Mouse (Mus musculus) liver (tissue): ENCODE measurements around the gene Shkbp1.
A peak's percentile ranks its signal among the peaks of the same experiment; 100 is the strongest.

Experiments used
- DNase-seq: peaks from one replicate; pipeline ENCODE4 v3.0.0-alpha.2; 2020; ENCODE audit warnings: mixed read lengths

Shkbp1 gene

DNA sequence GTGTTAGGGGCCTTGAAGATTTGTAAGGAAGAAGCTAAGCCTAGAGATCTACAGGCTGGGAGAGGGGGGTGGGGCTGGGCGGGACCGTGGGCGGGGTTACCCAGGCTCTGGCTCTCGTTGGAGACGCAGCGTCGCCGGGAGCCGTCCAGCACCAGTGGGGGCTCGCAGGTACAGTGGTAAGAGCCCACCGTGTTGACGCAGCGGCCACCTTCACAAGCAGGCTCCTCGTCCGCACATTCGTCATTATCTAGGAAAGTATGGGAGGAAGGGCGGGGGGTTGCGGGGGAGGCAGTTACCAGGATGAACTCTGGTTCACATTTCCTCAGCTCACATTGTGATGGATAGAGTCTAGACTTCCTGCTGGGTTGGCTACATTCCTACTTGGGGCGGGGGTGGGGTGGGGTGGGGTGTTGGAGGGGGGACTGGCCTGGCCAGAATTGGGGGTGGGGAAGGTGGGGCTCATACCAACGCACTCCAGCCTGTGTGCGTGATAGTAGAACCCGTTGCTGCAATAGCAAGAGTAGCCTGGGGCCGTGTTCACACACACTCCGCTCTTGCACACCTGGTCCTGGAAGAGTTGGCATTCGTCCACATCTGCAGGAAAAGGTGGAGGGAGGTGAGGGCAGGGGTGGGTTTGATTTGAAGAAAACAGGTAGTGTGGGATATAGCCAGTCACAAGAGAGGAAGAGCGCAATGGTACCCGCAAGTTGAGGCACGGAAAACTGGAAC lies 46.8 kb downstream of the Shkbp1 start:
- peak; percentile 53 for DNase-seq

DNA sequence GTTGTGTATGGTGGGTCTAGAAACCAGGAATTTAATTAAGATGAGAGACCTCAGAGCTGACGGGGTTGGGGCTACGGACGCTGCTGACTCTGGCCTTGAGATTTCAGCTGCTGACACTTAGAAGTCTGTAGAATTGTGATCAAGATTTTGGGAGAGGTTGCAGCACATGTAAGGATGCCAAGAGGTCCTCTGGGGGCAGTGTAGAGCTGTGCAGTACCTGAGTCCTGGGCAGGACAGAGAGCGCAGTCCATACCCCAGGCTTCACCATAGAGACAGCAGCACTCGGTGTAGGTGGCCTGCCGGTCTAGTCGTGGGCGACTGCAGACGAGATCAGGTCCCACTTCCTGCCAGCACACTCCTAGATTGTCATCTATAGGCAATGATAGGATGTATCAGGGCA lies 48.3 kb downstream of the Shkbp1 start:
- no peak for DNase-seq

DNA sequence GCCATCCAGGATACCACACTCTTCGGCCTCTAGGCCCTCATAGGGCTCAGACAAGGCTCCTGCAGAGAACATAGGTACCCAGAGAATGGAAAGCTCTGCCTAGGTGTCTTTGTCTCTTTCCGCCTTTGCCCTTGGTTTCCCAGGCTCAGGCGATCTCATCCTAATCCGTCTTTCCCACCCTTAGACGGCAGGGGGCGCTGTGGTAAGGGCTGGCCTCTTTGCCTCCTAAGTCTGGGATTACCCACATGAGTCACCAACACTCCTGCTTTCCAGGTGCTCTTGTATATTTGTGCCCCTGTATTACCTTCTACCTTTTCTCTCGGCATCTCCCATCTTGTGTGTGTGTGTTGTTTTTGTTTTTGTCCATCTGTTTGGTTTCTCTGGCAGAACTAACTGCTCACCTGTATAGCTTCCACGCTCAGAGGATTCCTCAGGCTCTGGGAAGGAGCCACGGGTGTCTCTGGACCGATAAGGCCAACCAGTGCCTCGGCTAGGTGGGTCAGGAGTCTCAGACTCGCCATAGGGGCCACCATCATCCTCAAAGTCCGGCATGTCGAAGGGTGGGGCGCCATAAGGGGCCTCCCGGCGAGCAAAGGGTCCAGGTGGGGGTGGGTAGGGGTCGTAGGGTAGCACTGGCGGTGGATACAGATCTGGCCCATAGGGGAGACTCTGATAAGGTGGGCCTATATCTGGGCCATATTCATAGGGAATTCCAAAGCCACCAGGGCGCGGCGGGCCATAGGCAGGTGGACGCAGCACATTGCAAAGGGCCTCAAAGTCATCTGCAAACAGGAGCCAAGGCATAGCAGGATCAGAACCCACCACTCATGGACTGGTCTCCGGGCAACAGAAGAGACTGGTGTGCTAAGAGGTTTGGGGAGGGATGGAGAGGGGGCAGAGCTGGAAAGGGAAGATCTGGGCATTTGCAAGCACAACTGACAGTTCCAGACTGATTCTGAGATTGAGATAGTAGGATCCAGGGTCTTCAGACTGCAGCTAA lies 49.4 kb downstream of the Shkbp1 start:
- peak; percentile 57 for DNase-seq

DNA sequence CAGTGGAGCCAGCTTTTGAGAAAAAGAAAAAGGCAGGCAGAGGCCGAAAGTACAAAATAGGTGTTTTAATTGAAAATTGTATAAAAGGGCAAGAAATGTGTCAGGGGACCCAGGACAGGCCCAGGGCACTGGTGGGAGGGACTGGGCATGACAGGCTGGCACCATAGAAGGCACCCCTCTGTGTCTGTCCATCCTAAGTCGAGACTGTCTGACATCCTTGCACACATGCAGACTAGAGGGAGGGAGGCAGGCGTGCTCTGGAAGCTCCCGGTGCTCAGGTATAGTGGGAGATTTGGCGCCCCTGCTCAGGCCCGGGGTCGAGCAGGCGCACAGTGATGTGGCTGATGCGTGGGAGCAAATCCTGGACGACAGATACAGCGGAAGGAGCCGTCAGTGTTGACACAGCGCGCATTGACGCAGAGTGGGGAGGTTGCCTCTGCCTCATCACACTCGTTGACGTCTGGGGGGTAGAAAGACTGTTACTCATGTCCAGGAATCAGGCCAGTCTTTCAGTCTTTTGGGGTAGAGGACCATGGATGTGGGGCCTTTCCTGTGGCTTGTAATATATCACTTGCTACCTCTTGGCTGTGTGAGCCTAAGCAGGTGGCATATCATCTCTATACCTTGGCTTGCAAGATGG lies 50.6 kb downstream of the Shkbp1 start:
- DNase-seq: no peak

DNA sequence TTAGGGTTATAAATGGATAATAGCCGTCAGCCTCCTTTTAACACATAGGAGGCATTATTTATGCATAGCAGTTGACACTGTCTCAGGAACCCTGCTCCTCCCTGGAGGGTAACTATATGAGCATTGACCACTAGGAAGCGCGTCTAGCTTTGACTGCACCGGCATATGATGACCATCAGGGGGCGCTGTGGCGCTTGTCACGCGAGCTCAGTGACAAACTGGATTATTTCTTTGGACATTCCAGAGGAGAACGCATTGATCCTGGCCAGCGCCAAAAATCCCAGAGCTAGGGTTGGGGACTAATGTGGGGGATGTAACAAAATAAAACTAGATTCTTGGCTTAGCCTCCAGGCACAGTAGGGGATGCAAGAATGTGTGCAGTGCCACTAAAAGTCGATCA lies 53.6 kb downstream of the Shkbp1 start:
- DNase-seq: peak; percentile 71

DNA sequence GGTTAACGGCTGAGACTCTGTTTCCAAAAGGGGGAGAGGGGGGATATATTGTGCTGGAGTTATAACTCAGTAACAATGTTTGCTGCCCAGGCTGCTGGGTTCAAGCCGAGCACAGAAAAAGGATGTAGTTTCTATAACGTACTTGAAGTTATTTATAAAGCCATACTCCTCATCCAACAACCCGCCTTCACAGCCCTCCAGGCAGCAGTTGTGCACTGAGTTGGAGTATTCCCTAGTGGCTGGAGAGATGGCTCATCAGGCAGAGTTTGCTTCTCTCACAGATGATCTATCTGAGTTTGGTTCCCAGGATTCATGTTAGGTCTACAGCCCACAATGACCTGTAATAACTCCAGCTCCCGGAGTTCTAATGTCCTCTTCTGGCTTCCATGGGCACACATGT lies 55.0 kb downstream of the Shkbp1 start:
- DNase-seq: no peak

DNA sequence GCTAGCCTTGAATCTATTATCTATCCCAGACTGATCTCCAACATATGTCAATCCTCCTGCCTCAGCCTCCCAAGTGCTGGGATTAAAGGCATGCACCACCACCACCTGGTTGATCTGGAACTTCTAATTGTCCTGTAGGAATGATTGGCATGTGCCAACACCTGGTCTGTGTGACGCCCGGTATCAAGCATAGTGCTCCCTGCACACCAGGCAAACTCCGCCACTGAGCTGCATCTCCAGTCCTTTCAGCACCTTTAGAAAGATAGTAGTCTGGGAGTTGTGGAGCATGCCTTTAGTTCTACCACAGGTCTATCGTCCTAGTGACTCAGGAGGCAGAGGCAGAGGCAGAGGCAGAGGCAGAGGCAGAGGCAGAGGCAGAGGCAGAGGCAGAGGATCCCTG lies 55.5 kb downstream of the Shkbp1 start:
- no peak for DNase-seq

DNA sequence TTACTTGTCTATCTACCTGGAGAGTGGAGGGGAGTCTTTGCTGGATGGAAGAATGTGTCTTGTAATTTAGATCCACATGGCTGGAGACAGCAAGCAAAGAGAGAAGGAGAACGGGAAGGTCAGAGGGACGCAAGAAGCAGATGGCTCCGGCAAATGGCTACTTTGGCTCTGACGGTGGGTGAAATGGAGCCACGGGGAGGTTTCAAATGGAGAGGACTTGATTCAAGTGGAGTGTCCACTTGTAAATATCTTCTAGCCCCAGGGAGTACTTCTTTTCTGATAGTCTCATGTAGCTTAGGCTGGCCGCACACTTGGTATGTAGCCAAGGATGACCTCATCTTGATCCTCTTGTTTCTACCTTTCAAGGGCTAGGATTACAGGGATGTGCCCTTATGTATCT lies 57.0 kb downstream of the Shkbp1 start:
- DNase-seq: no peak

DNA sequence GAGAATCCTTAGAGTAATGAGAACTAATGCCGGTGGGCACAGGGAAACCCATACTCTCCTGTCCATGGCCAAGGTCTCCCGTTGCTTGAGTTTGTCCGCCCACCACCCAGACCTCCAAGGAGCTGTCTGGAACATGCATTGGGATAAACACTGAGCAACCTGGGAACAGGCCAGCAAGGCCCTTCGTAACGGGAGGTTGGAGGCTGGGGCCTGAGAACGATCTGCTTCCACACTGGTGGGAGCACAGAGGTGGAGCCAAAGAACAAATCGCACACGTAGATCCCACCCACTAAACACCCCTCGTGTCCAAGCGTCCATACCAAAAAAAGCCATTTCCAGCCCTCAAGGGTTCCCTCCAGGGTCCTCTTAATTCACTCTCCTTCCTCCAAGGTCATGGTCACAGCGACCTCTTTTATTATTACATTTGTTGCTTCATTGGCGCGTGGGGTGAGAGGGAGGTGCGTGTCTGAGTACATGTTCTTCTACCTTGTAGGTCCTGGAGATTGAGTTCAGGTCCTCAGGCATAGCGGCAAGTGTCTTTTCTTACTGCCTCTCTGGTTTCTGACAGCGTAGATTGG lies 57.7 kb downstream of the Shkbp1 start:
- no peak for DNase-seq

DNA sequence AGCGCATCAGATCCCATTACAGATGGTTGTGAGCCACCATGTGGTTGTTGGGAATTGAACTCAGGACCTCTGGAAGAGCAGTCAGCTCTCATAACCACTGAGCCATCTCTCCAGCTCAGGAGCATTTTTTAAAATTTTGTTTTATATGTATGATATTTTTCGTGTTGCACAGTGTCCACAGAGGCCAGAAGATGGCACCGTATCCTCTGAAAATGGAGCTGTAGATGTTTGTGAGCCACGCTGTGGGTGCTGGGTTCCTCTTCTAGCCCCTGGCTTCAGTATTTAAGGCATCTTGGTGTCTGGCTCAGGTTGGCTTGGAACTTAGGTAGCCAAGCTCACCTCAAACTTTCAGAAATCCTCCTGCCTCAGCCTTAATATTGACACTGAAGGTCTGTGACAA lies 59.3 kb downstream of the Shkbp1 start:
- no peak for DNase-seq

DNA sequence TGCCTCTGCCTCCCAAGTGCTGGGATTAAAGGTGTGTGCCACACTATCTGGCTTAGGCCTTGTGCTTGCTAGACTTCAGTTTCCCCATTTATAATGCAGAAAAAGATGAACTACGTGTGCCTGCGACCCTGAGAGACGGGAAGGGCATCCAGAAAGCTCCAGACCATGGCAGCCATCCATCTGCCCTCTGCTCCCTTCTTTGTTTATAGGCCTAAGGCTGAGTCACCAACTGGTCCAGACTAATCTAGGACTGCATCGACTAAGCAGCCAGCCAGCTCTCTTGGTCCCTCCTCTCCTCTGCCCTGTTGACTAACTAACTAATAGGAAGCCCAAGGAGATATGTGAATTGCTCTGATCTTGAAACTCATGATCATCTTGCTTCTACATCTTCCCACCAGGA lies 59.9 kb downstream of the Shkbp1 start:
- DNase-seq: no peak
